Mouse (Mus musculus): ENCODE data around the gene Ext2. TPM values are rescaled to one million over a fixed set of nuclear protein-coding genes. Genes with fewer than 3 reads are reported as not detected.

Ext2 gene
- total RNA-seq (2023) = 10 to 100 TPM; 50.9 to 55.9 TPM

GRCm38 (mm10) chr2:93822045-93822749, at the start of gene Ext2:
Gene Ext2, minus strand, starts transcription at chr2:93822568.

DNA sequence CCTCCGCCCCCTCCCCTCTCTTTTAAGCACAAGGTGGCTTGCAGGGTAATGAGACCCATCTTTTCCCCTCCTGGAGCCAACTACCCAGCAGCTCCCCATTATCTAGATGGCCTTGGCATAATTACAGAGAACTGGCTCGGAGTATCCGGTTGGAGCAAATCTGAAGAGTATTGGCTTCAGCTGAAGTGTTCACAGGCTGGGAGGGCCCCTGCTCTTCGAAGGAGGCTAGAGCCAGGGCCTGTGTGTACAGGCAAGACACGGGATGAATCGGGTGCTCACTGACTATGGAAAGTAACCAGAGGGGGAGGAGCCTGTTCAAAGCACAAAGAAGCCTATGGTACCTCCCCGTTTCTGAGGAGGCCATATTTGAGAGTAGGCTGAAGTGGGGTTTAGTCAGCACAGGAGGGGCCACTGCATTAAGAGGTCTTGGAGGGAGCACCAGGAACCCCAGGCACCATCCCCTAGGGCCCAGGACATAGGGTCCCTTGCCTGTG, 46.8 kb upstream of the Ext2 start, which contains the start of gene Accsl:
Gene Accsl (minus strand): TSS at position 51 of the 494 bp plus-strand sequence.

DNA sequence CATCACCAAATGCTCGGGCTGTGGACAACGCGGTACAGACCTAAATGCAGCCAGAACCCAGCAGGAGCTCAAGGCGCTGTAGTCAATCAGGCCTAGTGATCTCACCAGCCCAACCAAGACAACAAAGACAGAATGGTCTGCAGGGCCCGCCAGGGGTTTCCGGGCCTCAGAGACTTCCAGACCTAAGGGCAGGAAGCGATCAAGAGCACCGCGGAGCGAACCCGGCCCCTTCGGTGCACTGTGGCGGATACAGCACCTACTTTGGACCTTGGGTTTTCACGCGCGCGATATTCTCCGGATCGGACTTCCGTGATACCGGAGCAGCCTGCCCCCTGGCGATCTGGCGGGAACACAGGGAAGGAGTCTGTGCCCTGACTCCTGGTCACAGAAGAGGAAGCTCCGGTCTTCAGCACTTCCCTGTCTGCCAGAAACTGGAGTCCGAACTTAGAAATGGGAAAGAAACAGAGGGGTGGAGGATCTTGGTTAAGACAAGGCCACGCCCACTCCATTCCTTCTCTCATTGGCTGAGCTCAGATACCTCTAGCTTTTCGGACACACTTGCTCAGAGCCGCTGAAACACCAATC, 27.2 kb upstream of the Ext2 start, which contains the start of gene Accs:
Gene Accs (minus strand): TSS at position 439 of the 585 bp plus-strand sequence.

Other genes with a start within 250 kb of the Ext2 start
- not detected for gene Alx4, start 180.2 kb downstream of the Ext2 start, total RNA-seq (2023)
- gene Accs, start 27.4 kb upstream of the Ext2 start, total RNA-seq (2023) = 10 to 100 TPM; 15.9 to 20.3 TPM
- not detected for gene Accsl, start 46.6 kb upstream of the Ext2 start, total RNA-seq (2023)
- gene Gm13889, start 134.6 kb upstream of the Ext2 start, total RNA-seq (2023) = under 1 TPM in 1 of 2 experiments, not detected in 1; 0.47 TPM
- not detected for gene Gm27027, start 173.8 kb upstream of the Ext2 start, total RNA-seq (2023)
- gene Alkbh3, start 188.2 kb upstream of the Ext2 start, total RNA-seq (2023) = 10 to 100 TPM; 40.1 to 41.4 TPM

Measured in monocyte, adult 59 days (primary cell).